Mouse (Mus musculus) kidney, postnatal 14 days (tissue): ENCODE measurements around the gene Sec24c.
"Not testable (repeated sequence)": the region's sequence is repeated elsewhere in the genome, so short reads cannot be mapped to it uniquely, and the experiment has no call there.

Source experiments
- DNase-seq: peaks from one replicate; pipeline ENCODE4 v3.0.0; 2022; ENCODE audit warnings: mixed read lengths

Gene Sec24c

DNA sequence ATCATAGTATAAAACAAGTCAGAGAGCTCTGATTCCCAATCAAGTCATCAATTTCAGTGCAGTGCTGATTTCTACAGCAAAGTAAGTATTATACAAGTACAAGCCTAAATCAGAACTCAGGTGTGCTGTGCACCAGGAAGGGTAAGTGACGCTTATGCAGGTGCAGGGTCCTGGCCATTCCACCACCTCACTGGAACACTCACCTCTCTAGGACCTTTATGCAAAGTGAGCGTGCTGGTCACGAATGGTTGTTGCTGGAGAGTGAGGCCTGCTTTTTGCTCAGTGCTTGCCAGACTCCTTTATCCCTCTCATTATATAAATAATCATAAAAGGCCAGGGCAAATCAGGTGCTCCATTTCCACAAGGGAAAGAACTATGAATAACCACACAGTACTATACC is 26.3 kb downstream of the Sec24c start:
- DNase-seq = no peak

DNA sequence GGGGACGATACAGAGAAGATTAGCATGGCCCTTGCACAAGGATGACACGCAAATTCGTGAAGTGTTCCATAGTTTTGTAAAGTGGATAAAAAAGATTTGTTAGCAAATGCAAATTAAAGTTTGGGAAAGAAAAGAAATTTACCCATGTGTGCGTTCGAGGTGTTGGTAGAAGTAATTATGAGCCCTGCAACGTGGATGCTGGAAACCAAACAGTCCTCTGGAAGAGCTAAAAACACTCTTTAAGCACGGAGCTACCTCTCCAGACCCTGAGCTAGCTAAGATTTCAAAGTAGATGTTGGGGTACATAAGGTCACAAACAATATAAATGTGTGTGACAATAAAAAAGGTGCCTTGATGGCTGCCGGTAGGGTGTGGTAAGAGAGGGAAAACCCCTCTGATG is 27.4 kb downstream of the Sec24c start:
- no peak for DNase-seq

GRCm38 (mm10) chr14:20702096-20702740 is 28.1 kb downstream of the Sec24c start:
- DNase-seq = no peak

- peak; percentile 93 for DNase-seq
These were observed 28.8 kb downstream of the Sec24c start, which contains the start of gene Chchd1 for GRCm38 (mm10) chr14:20702741-20703381. Gene Chchd1, plus strand, starts transcription at chr14:20703006.

GRCm38 (mm10) chr14:20703461-20703860 is 29.4 kb downstream of the Sec24c start:
- DNase-seq = not testable (repeated sequence)

DNA sequence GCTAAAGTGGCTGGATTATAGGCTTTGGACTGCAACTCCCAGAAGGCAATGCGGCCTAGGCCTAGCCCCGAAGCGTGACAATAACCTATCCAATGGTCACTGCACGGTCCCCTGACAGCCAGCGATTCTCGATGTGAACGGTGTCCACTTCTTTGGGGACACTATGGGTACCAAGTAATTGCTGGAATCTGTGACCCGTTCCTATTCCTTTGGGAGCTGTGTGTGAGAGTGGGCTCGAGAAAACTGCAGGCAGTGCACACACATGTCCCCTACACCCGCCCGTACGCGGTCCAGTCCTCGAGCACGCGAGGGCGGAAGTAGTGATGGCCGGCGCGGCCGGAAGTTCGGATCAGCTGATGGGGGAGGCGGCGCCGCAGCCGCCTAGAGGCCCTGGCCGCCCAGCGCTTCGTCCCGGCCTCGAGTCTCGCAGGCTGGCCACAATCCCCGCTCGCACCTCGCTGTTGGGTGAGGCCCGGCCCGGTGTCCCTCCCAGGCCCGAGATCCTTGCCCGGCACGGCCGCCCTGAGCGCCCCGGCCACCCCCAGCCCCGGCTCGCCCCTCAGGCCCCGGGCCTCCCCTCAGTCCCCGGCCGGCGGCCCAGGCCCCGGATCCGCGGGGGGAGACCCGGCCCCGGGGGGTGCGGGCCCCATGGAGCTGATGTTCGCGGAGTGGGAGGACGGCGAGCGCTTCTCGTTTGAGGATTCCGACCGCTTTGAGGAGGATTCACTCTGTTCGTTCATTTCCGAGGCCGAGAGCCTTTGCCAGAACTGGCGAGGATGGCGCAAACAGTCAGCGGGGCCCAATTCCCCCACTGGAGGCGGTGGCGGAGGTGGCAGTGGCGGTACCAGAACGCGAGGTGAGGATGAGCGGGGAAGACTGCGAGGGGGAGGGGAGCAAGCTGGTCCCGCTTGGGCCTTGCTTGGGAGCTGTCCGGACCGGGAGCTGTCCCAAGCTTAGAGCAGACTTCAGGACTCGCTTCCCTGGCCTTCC is 33.4 kb downstream of the Sec24c start, which contains the start of gene Zswim8:
Zswim8 (plus strand) TSS at position 352 of the 990 bp plus-strand sequence.
- DNase-seq = peak; percentile 94

GRCm38 (mm10) chr14:20708239-20708638 is 34.1 kb downstream of the Sec24c start:
- no peak for DNase-seq

DNA sequence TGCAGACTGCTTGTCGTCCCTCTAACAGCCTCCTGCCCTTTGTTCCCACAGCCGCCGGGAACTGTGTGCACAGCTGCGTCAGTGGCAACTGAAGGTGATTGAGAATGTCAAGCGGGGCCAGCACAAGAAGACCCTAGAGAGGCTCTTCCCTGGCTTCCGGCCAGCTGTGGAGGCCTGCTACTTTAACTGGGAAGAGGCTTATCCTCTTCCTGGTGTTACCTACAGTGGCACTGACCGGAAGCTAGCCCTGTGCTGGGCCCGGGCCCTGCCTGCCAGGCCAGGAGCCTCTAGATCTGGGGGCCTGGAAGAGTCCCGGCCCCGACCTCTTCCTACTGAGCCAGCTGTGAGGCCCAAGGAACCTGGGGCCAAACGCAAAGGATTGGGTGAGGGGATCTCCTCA is 39.7 kb downstream of the Sec24c start:
- DNase-seq = no peak

DNA sequence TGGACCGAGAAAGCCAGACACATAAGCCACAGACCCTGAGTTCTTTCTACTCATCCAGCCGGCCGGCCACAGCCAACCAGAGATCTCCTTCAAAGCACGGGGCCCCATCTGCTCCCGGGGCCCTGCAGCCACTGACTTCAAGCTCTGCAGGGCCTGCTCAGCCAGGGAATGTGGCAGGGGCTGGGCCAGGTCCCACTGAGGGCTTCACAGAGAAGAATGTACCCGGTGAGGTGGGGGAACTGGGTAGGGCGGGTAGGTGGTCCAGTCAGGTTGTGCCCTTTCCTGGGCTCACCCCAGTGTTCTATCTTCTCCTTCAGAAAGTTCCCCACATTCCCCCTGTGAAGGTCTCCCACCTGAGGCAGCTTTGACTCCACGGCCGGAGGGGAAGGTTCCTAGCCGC is 44.3 kb downstream of the Sec24c start:
- no peak for DNase-seq

DNA sequence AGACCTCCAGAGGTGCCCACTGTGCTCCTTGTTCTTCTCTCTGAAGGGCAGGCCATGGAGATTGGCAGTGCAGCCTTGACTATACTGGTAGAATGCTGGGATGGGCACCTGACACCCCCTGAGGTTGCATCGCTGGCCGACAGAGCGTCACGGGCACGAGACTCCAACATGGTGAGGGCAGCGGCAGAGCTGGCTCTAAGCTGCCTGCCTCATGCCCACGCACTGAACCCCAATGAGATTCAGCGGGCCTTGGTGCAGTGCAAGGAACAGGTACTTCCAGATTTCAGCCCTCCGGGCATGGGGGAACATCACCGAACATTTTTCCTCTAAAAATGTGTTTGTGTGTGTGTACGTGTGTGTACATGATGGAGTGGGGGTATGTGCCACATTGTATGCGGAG is 45.7 kb downstream of the Sec24c start:
- no peak for DNase-seq

GRCm38 (mm10) chr14:20721371-20721770 is 47.3 kb downstream of the Sec24c start:
- DNase-seq = no peak

DNA sequence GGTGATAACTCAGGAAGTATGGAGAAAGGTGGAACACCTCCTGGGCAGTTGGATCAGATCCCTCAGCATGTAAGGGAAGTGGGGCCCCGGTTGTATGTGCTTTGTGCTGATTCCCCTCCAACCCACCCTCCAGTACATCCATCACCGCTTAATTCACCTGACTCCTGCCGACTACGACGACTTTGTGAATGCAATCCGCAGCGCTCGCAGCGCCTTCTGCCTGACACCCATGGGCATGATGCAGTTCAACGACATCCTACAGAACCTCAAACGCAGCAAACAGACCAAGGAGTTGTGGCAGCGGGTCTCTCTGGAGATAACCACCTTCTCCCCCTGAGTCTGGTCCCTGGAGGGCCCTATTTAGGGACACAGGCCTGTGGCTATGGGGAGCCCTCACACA is 48.9 kb downstream of the Sec24c start:
- DNase-seq = no peak

- DNase-seq = peak; percentile 74
These were observed 49.9 kb downstream of the Sec24c start for GRCm38 (mm10) chr14:20724043-20724442.

- no peak for DNase-seq
These were observed 51.7 kb downstream of the Sec24c start for GRCm38 (mm10) chr14:20725660-20726339.

DNA sequence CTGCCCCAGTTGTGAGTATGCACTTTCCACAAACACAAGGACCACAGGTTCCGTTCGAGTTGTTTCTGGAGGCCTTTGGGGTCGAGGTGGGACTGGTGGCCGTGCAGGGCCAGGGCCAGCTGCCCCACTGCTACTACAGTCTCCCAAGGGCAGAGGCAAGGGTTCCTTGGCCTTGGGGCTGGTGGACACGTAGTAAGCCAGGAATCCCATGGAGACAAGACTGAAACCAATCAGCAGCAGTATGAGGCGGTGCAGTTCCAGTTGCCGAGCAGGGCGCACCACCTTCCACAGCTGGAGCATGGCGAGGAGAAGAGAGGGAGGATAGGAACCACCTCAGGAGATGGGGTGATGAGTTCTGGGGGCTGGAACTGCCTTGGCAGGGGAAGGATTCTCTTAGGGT is 55.8 kb downstream of the Sec24c start:
- no peak for DNase-seq

- no peak for DNase-seq
These were observed 56.9 kb downstream of the Sec24c start for GRCm38 (mm10) chr14:20730853-20731602.

DNA sequence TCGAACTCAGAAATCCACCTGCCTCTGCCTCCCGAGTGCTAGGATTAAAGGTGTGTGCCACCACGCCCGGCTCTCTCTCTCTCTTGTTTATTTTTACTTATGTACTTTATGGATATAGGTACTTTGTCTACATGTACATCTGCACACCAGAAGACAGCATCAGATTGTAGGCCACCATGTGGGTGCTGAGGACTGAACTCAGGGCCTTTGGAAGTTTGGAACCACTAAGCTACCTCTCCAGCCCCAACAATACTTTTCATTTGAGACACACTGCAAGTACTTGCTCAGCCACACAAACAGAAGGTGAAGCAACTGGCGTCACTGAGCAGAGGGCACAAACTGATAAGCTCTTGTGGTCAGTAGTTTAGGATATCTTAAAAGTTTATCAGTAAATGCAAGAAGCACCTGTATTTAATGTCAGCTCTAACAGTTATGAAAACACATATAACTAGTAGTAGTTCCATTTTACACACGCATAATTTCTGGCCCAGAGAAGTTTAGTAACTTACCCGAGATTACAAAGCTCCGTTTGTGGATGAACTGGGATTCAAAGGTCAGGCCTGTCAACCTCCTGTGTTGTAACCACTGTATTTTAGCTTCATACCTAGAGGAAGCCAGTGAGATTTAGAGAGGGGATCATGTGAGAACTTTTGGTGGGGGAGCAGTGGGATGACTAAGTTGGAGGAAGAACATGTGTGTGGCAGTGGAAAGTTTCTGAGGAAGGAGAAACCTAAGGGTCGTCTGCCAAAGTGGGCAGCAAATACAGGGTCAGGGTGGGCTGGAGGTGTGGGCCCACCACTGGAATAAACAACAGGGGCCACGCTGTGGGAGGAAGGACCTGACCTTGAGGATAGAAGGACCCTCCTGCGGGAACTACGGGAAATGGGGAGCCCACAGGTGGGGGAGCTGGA is 59.2 kb downstream of the Sec24c start:
- peak; percentile 28 for DNase-seq

- DNase-seq = peak; percentile 93
These were observed 60.1 kb downstream of the Sec24c start, which contains the start of gene Ndst2 for GRCm38 (mm10) chr14:20733952-20734774. Gene Ndst2, minus strand, starts transcription at chr14:20734562.

DNA sequence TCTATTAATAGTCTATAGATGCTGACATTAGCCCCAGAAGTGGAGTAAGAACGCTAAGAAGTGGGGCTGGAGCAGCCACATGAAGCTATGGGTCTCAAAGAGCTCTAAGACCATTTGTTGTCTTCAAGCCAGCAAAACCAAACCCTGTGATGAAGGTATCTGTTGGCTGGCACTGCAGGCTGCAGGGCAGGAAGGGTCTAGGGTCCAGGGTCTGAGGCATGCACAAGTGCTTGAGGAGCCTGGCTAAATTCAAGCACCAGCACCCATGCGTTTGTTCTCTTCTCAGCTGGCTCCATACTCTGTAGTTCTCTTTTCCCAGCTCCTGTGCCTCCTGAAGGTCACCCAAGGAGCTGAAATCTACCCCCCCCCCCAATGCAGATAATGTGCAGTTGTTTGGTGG is 60.9 kb downstream of the Sec24c start:
- DNase-seq = no peak

DNA sequence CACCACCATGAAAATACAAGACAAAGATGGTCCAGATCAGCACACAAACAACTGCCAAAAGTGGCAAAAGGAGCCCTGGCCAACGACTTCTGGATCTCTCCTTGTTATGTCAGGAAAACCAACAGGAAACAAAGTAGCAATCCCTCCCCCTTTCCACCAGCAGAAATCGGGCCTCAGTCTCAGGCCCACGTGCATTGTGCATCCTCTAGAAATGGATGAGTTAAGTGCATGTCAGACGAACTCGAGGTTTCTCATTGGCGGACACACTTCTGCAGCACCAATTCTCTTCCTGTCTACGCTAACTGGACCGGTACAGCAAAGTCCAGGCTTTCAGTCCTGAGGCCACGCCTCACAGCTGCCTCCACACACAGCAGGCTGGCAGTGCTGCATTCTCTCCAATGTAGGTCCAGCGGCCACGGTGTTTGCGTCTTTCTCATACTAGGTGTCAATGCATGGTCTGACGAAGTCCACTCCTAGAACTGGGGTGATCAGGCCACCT is 61.8 kb downstream of the Sec24c start:
- no peak for DNase-seq
